Mouse (Mus musculus) E14TG2a.4 (cell line): ENCODE measurements around the gene Rtf2.

Experiments used
- CTCF ChIP-seq: conservative IDR thresholded peaks from 2 replicates; pipeline ENCODE4 v1.5.1; 2014; ENCODE audit warnings: low read length
- NANOG ChIP-seq: IDR thresholded peaks from 2 replicates; pipeline ENCODE4 v1.6.1; 2014; ENCODE audit warnings: borderline replicate concordance, low read length, mixed read lengths
- POU5F1 ChIP-seq: IDR thresholded peaks from 2 replicates; pipeline ENCODE4 v1.6.1; 2014; ENCODE audit warnings: low read length, borderline replicate concordance

- TF ChIP-seq CTCF: peak; percentile 55
- no peak for TF ChIP-seq POU5F1
- no peak for TF ChIP-seq NANOG
Measured at GRCm38 (mm10) chr2:172501341-172501740, 61.0 kb downstream of the Rtf2 start.
